Mouse (Mus musculus): ENCODE measurements around the gene Tbc1d5. TPM values are rescaled to one million over a fixed set of nuclear protein-coding genes. Genes with fewer than 3 reads are reported as not detected.
A peak's percentile ranks its signal among the peaks of the same experiment; 100 is the strongest.

The Tbc1d5 gene
- polyA plus RNA-seq, 1 experiment from 2014 or later: 11.3 TPM

GRCm38 (mm10) chr17:50814089-50814488 is 365.1 kb downstream of the Tbc1d5 start:
- Histone ChIP-seq H3K4me3 (ENCODE audit: low read depth, low read length) (no peak overlapping the region), H3K9ac (ENCODE audit: low read depth, low read length) (no peak overlapping the region), H3K4me1 (replicated peaks; ENCODE audit: control insufficient read depth, insufficient read depth, low read length) (no peaks in the 10 kb centered on the region), H3K27me3 (replicated peaks; ENCODE audit: control insufficient read depth, insufficient read depth, low read length) (no peaks in the 10 kb centered on the region), H3K27ac (ENCODE audit: low read depth, low read length) (no peak overlapping the region), H3K9me3 (ENCODE audit: control insufficient read depth, low read length) (no peaks in the 10 kb centered on the region), H3K36me3 (ENCODE audit: control insufficient read depth, insufficient read depth, low read length) (no peaks in the 10 kb centered on the region), H3K4me2 (no peak overlapping the region)
- ATAC-seq (replicated peaks; ENCODE audit: low FRiP score) (no peak), DNase-seq (ENCODE audit: low spot score) (no peak)
- 63% methylated on average over 1 of the region's 1 CpGs for WGBS

GRCm38 (mm10) chr17:50813580-50813979 is 365.6 kb downstream of the Tbc1d5 start:
- no peaks in the 10 kb centered on the region for H3K36me3 ChIP-seq (ENCODE audit: control insufficient read depth, insufficient read depth, low read length)
- no peak overlapping the region for H3K9ac ChIP-seq (ENCODE audit: low read depth, low read length)

DNA sequence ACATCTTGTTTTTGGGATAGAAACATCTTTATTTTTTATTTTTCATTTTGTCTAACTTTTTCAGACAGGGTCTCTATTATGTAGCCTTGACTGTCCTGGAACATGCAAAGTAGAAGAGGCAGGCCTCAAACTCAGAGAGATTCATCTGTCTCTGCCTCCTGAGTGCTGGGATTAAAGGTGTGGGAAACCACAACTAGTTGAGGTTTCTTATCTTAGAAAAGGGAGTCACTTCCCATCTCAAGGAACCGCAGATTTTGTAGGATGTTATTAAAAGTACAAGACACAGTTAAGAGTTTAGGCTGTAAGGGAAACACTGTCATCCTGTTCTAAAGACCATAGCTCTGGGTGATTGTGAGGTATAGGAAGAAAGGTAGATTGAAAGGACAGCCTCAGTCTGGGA is 373.5 kb downstream of the Tbc1d5 start:
- no peaks in the 10 kb centered on the region for H3K4me1 ChIP-seq (replicated peaks; ENCODE audit: control insufficient read depth, insufficient read depth, low read length)
- no peak for ATAC-seq (replicated peaks; ENCODE audit: low FRiP score)

More at GRCm38 (mm10) chr17:50813580-50813979, 365.6 kb downstream of the Tbc1d5 start:
- H3K27me3 ChIP-seq (replicated peaks; ENCODE audit: control insufficient read depth, insufficient read depth, low read length): no peaks in the 10 kb centered on the region
- no peaks in the 10 kb centered on the region for H3K4me1 ChIP-seq (replicated peaks; ENCODE audit: control insufficient read depth, insufficient read depth, low read length)
- no peaks in the 10 kb centered on the region for H3K9me3 ChIP-seq (ENCODE audit: control insufficient read depth, low read length)
- WGBS: 88% methylated on average over 6 of the region's 6 CpGs
- no peak overlapping the region for H3K4me3 ChIP-seq (ENCODE audit: low read depth, low read length)
- no peak for DNase-seq (ENCODE audit: low spot score)
- no peak overlapping the region for H3K27ac ChIP-seq (ENCODE audit: low read depth, low read length)
- ATAC-seq (replicated peaks; ENCODE audit: low FRiP score): no peak
- no peak overlapping the region for H3K4me2 ChIP-seq

GRCm38 (mm10) chr17:50803234-50803633 is 375.9 kb downstream of the Tbc1d5 start:
- Histone ChIP-seq H3K27me3 (replicated peaks; ENCODE audit: control insufficient read depth, insufficient read depth, low read length) (no peaks in the 10 kb centered on the region), H3K36me3 (ENCODE audit: control insufficient read depth, insufficient read depth, low read length) (no peaks in the 10 kb centered on the region), H3K4me3 (ENCODE audit: low read depth, low read length) (no peak overlapping the region), H3K4me1 (replicated peaks; ENCODE audit: control insufficient read depth, insufficient read depth, low read length) (no peaks in the 10 kb centered on the region), H3K9ac (ENCODE audit: low read depth, low read length) (no peak overlapping the region), H3K9me3 (ENCODE audit: control insufficient read depth, low read length) (no peaks in the 10 kb centered on the region), H3K4me2 (no peak overlapping the region), H3K27ac (ENCODE audit: low read depth, low read length) (no peak overlapping the region)
- DNase-seq (ENCODE audit: low spot score) (no peak), ATAC-seq (replicated peaks; ENCODE audit: low FRiP score) (no peak)
- WGBS: 84% methylated on average over 6 of the region's 6 CpGs

More for the DNA sequence above, 373.5 kb downstream of the Tbc1d5 start:
- no peak overlapping the region for H3K27ac ChIP-seq (ENCODE audit: low read depth, low read length)
- no peaks in the 10 kb centered on the region for H3K36me3 ChIP-seq (ENCODE audit: control insufficient read depth, insufficient read depth, low read length)
- no peak overlapping the region for H3K9ac ChIP-seq (ENCODE audit: low read depth, low read length)
- H3K27me3 ChIP-seq (replicated peaks; ENCODE audit: control insufficient read depth, insufficient read depth, low read length): no peaks in the 10 kb centered on the region
- DNase-seq (ENCODE audit: low spot score): no peak
- H3K9me3 ChIP-seq (ENCODE audit: control insufficient read depth, low read length): no peaks in the 10 kb centered on the region
- WGBS: 41% methylated on average over 1 of the region's 1 CpGs
- no peak overlapping the region for H3K4me2 ChIP-seq
- H3K4me3 ChIP-seq (ENCODE audit: low read depth, low read length): no peak overlapping the region

GRCm38 (mm10) chr17:50802380-50802779 is 376.8 kb downstream of the Tbc1d5 start:
- H3K27ac ChIP-seq (ENCODE audit: low read depth, low read length): no peak overlapping the region
- no peak overlapping the region for H3K4me2 ChIP-seq
- WGBS: 90% methylated on average over 8 of the region's 8 CpGs
- no peaks in the 10 kb centered on the region for H3K27me3 ChIP-seq (replicated peaks; ENCODE audit: control insufficient read depth, insufficient read depth, low read length)
- no peak overlapping the region for H3K9ac ChIP-seq (ENCODE audit: low read depth, low read length)
- H3K4me3 ChIP-seq (ENCODE audit: low read depth, low read length): no peak overlapping the region
- ATAC-seq (replicated peaks; ENCODE audit: low FRiP score): no peak
- DNase-seq (ENCODE audit: low spot score): no peak
- H3K4me1 ChIP-seq (replicated peaks; ENCODE audit: control insufficient read depth, insufficient read depth, low read length): no peaks in the 10 kb centered on the region
- H3K9me3 ChIP-seq (ENCODE audit: control insufficient read depth, low read length): no peaks in the 10 kb centered on the region
- H3K36me3 ChIP-seq (ENCODE audit: control insufficient read depth, insufficient read depth, low read length): no peaks in the 10 kb centered on the region

GRCm38 (mm10) chr17:50795445-50796095 is 383.6 kb downstream of the Tbc1d5 start:
- no peaks in the 10 kb centered on the region for H3K27me3 ChIP-seq (replicated peaks; ENCODE audit: control insufficient read depth, insufficient read depth, low read length)
- ATAC-seq (replicated peaks; ENCODE audit: low FRiP score): peak; percentile 76
- H3K27ac ChIP-seq (ENCODE audit: low read depth, low read length): no peak overlapping the region
- no peaks in the 10 kb centered on the region for H3K36me3 ChIP-seq (ENCODE audit: control insufficient read depth, insufficient read depth, low read length)
- no peaks in the 10 kb centered on the region for H3K4me1 ChIP-seq (replicated peaks; ENCODE audit: control insufficient read depth, insufficient read depth, low read length)
- no peak overlapping the region for H3K4me2 ChIP-seq
- DNase-seq (ENCODE audit: low spot score): no peak
- WGBS: 69% methylated on average over 6 of the region's 6 CpGs
- no peak overlapping the region for H3K4me3 ChIP-seq (ENCODE audit: low read depth, low read length)
- no peak overlapping the region for H3K9ac ChIP-seq (ENCODE audit: low read depth, low read length)
- H3K9me3 ChIP-seq (ENCODE audit: control insufficient read depth, low read length): no peaks in the 10 kb centered on the region

GRCm38 (mm10) chr17:50791671-50792070 is 387.5 kb downstream of the Tbc1d5 start:
- Histone ChIP-seq H3K36me3 (ENCODE audit: control insufficient read depth, insufficient read depth, low read length) (no peaks in the 10 kb centered on the region), H3K4me1 (replicated peaks; ENCODE audit: control insufficient read depth, insufficient read depth, low read length) (no peaks in the 10 kb centered on the region), H3K9ac (ENCODE audit: low read depth, low read length) (no peak overlapping the region), H3K9me3 (ENCODE audit: control insufficient read depth, low read length) (no peaks in the 10 kb centered on the region), H3K27ac (ENCODE audit: low read depth, low read length) (no peak overlapping the region), H3K27me3 (replicated peaks; ENCODE audit: control insufficient read depth, insufficient read depth, low read length) (no peaks in the 10 kb centered on the region), H3K4me3 (ENCODE audit: low read depth, low read length) (no peak overlapping the region), H3K4me2 (no peak overlapping the region)
- DNase-seq (ENCODE audit: low spot score): no peak
- no peak for ATAC-seq (replicated peaks; ENCODE audit: low FRiP score)
- 81% methylated on average over 2 of the region's 2 CpGs for WGBS

GRCm38 (mm10) chr17:50788835-50789234 is 390.3 kb downstream of the Tbc1d5 start:
- Histone ChIP-seq H3K9me3 (ENCODE audit: control insufficient read depth, low read length) (no peaks in the 10 kb centered on the region), H3K27me3 (replicated peaks; ENCODE audit: control insufficient read depth, insufficient read depth, low read length) (no peaks in the 10 kb centered on the region), H3K27ac (ENCODE audit: low read depth, low read length) (no peak overlapping the region), H3K4me2 (no peak overlapping the region), H3K9ac (ENCODE audit: low read depth, low read length) (no peak overlapping the region), H3K4me3 (ENCODE audit: low read depth, low read length) (no peak overlapping the region), H3K4me1 (replicated peaks; ENCODE audit: control insufficient read depth, insufficient read depth, low read length) (no peaks in the 10 kb centered on the region), H3K36me3 (ENCODE audit: control insufficient read depth, insufficient read depth, low read length) (no peaks in the 10 kb centered on the region)
- WGBS: 94% methylated on average over 4 of the region's 4 CpGs
- no peak for DNase-seq (ENCODE audit: low spot score)
- ATAC-seq (replicated peaks; ENCODE audit: low FRiP score): no peak

- no peak overlapping the region for H3K27ac ChIP-seq (ENCODE audit: low read depth, low read length)
- H3K4me1 ChIP-seq (replicated peaks; ENCODE audit: control insufficient read depth, insufficient read depth, low read length): no peaks in the 10 kb centered on the region
- no peak overlapping the region for H3K4me2 ChIP-seq
- H3K9ac ChIP-seq (ENCODE audit: low read depth, low read length): no peak overlapping the region
- no peaks in the 10 kb centered on the region for H3K9me3 ChIP-seq (ENCODE audit: control insufficient read depth, low read length)
- 80% methylated on average over 3 of the region's 3 CpGs for WGBS
- no peak overlapping the region for H3K4me3 ChIP-seq (ENCODE audit: low read depth, low read length)
- H3K36me3 ChIP-seq (ENCODE audit: control insufficient read depth, insufficient read depth, low read length): no peaks in the 10 kb centered on the region
- ATAC-seq (replicated peaks; ENCODE audit: low FRiP score): no peak
- DNase-seq (ENCODE audit: low spot score): no peak
- no peaks in the 10 kb centered on the region for H3K27me3 ChIP-seq (replicated peaks; ENCODE audit: control insufficient read depth, insufficient read depth, low read length)
These were observed 403.9 kb downstream of the Tbc1d5 start for GRCm38 (mm10) chr17:50775247-50775646.

Data from liver, embryonic 11.5 days (tissue).